Mouse (Mus musculus) myocyte (in vitro differentiated cells): ENCODE measurements around the gene Gxylt2.

Source experiments
- E2F4 ChIP-seq: IDR thresholded peaks from one replicate; pipeline ENCODE4 v1.6.1; 2011; ENCODE audit warnings: mild to moderate bottlenecking, control low read depth, moderate library complexity; ENCODE audit not compliant: insufficient read depth
- MYOG ChIP-seq, 3 experiments: IDR thresholded peaks; one replicate each; pipeline ENCODE4 v1.6.1; 2011; ENCODE audit warnings: control low read depth in 2 of 3, low read depth in 2 of 3, mild to moderate bottlenecking in 2 of 3; ENCODE audit not compliant: insufficient read length in 2 of 3, control insufficient read depth in 1 of 3, insufficient read depth in 1 of 3
- POLR2A ChIP-seq: IDR thresholded peaks from one replicate; pipeline ENCODE4 v1.6.1; 2011; ENCODE audit warnings: low read depth, mild to moderate bottlenecking, control low read depth, moderate library complexity; ENCODE audit not compliant: insufficient read length

DNA sequence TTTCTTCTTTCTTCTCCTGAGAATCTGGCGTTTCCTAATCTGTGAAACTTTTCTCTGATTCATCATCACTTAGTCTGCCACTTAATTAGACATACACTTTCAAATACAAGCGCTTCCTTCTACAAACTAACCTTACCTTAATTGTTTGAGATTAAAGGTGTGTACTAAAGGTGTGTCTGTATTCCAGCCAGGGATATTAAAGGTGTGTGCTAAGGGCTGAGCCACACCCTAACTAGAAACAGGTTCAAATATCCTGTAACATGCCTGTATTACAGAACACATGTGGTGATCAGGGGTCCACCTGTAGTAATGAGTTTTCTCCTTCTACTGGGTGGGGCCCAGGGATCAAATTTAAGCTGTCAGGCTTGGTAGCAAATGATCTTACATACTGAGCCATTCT lies 116.8 kb downstream of the Gxylt2 start:
- TF ChIP-seq MYOG (IDR thresholded peaks at IDR 0.05; ENCODE audit: control insufficient read depth in 1 of 3, insufficient read depth in 1 of 3, insufficient read length in 2 of 3, low read depth in 2 of 3), result no peak
- TF ChIP-seq POLR2A, result no peak
- no peak for TF ChIP-seq E2F4
